Mouse (Mus musculus) megakaryocyte, embryonic 14.5 days (primary cell): ENCODE results near the gene Cdh9.

Experiments
- FLI1 ChIP-seq: IDR thresholded peaks from 2 replicates; pipeline ENCODE4 v1.6.1; 2012; ENCODE audit warnings: low read length, inconsistent platforms, mixed read lengths
- GATA1 ChIP-seq: IDR thresholded peaks from 3 replicates; pipeline ENCODE4 v1.6.1; 2012; ENCODE audit warnings: mixed read lengths, low read length, inconsistent platforms, borderline replicate concordance

DNA sequence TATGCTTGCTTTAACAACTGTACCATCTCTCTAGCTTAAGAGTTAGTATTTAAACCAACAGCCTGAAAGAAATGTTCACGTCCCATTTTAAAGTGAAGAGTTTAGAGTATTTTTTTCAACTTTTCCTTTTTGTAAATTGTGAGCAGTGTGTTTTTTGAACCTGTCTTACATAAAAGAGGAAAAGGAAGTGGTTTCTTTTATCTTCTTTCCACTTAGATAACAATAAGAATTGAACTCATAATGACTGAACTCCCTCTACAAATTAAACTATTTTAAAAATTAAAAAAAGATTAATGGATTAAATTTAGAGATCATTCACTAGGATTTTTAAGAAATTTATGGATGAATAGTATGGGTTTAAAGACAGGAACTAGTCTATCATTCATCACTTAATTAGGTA is 168.1 kb downstream of the Cdh9 start:
- no peak for TF ChIP-seq GATA1
- TF ChIP-seq FLI1: no peak
